8 mouse cellular contexts compared by ENCODE assay signal in genomic region chr4:99650088-99650944, GRCm38 (mm10). TPM values are rescaled to one million over a fixed set of nuclear protein-coding genes. Genes with fewer than 3 reads are reported as not detected.
A peak's percentile ranks its signal among the peaks of the same experiment; 100 is the strongest.
DNase-seq lines count a peak whose midpoint lies in the region; ATAC-seq and TF ChIP-seq lines count a peak whose summit lies in the region.

No protein-coding gene starts in this region.

- H3K4me3 ChIP-seq in lung, embryonic 14.5 days (ENCODE audit: low read depth, low read length), result peak overlapping the region; percentile 18; the same call in 1 of the 2 replicates
- no peak overlapping the region for H3K4me3 ChIP-seq in midbrain, embryonic 11.5 days (ENCODE audit: low read depth, low read length)

- H3K4me1 ChIP-seq in lung, embryonic 14.5 days (ENCODE audit: insufficient read depth), result no peaks in the 10 kb centered on the region
- H3K4me1 ChIP-seq in midbrain, embryonic 11.5 days (ENCODE audit: control insufficient read depth, insufficient read depth, low read length), result peaks cover 7% of the 10 kb centered on the region

- ATAC-seq in CD4-positive, CD25-positive, alpha-beta regulatory T cell, adult 4 months, result no peak
- ATAC-seq in lung, embryonic 14.5 days (ENCODE audit: insufficient read depth), result no peak
- peak; percentile 51 for ATAC-seq in midbrain, embryonic 11.5 days (ENCODE audit: low FRiP score)

- no peaks in the 10 kb centered on the region for H3K9me3 ChIP-seq in lung, embryonic 14.5 days (ENCODE audit: low read depth, low read length)
- H3K9me3 ChIP-seq in midbrain, embryonic 11.5 days (ENCODE audit: control insufficient read depth, low read length), result no peaks in the 10 kb centered on the region

- no peak overlapping the region for H3K4me2 ChIP-seq in lung, embryonic 14.5 days
- no peak overlapping the region for H3K4me2 ChIP-seq in midbrain, embryonic 11.5 days

- H3K27ac ChIP-seq in lung, embryonic 14.5 days (ENCODE audit: low read depth), result no peak overlapping the region
- H3K27ac ChIP-seq in midbrain, embryonic 11.5 days (ENCODE audit: low read depth, low read length), result no peak overlapping the region

- no peak overlapping the region for H3K9ac ChIP-seq in lung, embryonic 14.5 days
- H3K9ac ChIP-seq in midbrain, embryonic 11.5 days (ENCODE audit: low read length), result no peak overlapping the region

- peaks cover 73% of the 10 kb centered on the region for H3K27me3 ChIP-seq in lung, embryonic 14.5 days (ENCODE audit: insufficient read depth, low read length)
- H3K27me3 ChIP-seq in midbrain, embryonic 11.5 days (ENCODE audit: control insufficient read depth, insufficient read depth, low read length), result peaks cover 75% of the 10 kb centered on the region

- peak; percentile 60 for TF ChIP-seq CTCF in lung, embryonic 14.5 days (IDR thresholded peaks at IDR 0.05; ENCODE audit: low read depth)

- no peaks in the 10 kb centered on the region for H3K36me3 ChIP-seq in lung, embryonic 14.5 days (ENCODE audit: insufficient read depth)
- no peaks in the 10 kb centered on the region for H3K36me3 ChIP-seq in midbrain, embryonic 11.5 days (ENCODE audit: control insufficient read depth, insufficient read depth, low read length)

- 3% methylated on average over 44 of the region's 44 CpGs for WGBS in lung, embryonic 14.5 days
- WGBS in midbrain, embryonic 11.5 days, result 3% methylated on average over 44 of the region's 44 CpGs

- intact Hi-C loops in heart, postnatal 14 days (cut with DNase I), result no loop called here
- intact Hi-C loops in left cerebral cortex, postnatal 36 days (cut with DNase I), result no loop called here

- peak; percentile 33 for DNase-seq in CD4-positive, CD25-positive, alpha-beta regulatory T cell, adult 2 months (ENCODE audit: low read depth, low spot score)
- DNase-seq in lung, embryonic 14.5 days, result no peak
- DNase-seq in lung, postnatal 25 days (ENCODE audit: low spot score), result no peak
- DNase-seq in heart, postnatal 14 days, result peak; percentile 6 to 27
- DNase-seq in midbrain, embryonic 11.5 days (ENCODE audit: low spot score, missing footprints), result peak; percentile 89
- DNase-seq in right cerebral cortex, adult 2 months (ENCODE audit: low spot score in 2 of 2), result no peak
- no peak for DNase-seq in left cerebral cortex, postnatal 36 days (ENCODE audit: low spot score in 2 of 2)

RNA-seq across cellular contexts. Expression of gene Foxd3, which starts 5.8 kb away (rescaled TPM):
- polyA plus RNA-seq in CD4-positive, CD25-positive, alpha-beta regulatory T cell, adult 4 months (2017; shearing (Covaris generic)), result not detected
- polyA plus RNA-seq in lung, embryonic 14.5 days (2014; fragmentation: Nextera tagmentation; extraction: Ambion mirVana), result not detected in 2 replicates
- 1 to 10 TPM in 1 of 2 experiments, under 1 TPM in 1; 0.90 to 1.1 TPM for total RNA-seq in heart, postnatal 14 days (2021)
- 0.05 and 0.11 TPM in 2 replicates for polyA plus RNA-seq in midbrain, embryonic 11.5 days (2014; fragmentation: Nextera tagmentation; extraction: Ambion mirVana)
- total RNA-seq in left cerebral cortex, postnatal 36 days (2021), result not detected

Comparison
In these comparisons a context has a peak if more than half of its experiments do, and no peak if none do; other contexts are left out.
1. DNase-seq: peak in CD4-positive, CD25-positive, alpha-beta regulatory T cell, adult 2 months (single experiment), heart, postnatal 14 days (2 of 2) and midbrain, embryonic 11.5 days (single experiment); none in lung, embryonic 14.5 days (single experiment), lung, postnatal 25 days (single experiment), right cerebral cortex, adult 2 months (0 of 2) and left cerebral cortex, postnatal 36 days (0 of 2).